Mouse (Mus musculus): ENCODE results near the gene Rnd3. TPM values are rescaled to one million over a fixed set of nuclear protein-coding genes. Genes with fewer than 3 reads are reported as not detected.

Gene Rnd3
- not detected for polyA plus RNA-seq (2017; shearing (Covaris generic))

DNA sequence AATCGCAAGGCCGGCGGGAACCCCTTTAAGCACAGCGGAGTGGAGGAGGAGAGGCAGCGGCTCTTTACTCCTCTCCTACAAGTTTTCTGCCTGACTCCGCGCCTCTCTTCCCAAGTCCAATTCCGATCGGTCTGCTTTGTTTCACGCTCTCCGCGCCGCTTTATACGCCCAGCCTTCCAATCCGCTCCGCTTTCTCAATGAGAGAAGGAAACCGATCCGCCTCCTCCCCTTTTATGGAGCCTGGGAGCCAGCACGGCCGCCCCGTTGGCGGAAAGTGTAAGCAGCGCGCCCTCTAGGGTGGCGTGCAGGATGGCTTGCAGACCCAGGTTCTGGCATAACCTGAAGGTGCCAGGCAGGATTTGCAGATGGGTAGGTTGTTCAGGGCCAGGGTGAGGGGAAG is at the start of gene Rnd3:
Rnd3 (minus strand) TSS at position 137 of the 400 bp plus-strand sequence.

Measured in effector memory CD4-positive, alpha-beta T cell, adult 7 months (primary cell).